Mouse (Mus musculus): Measurements from ENCODE around the gene Timp4. TPM values are rescaled to one million over a fixed set of nuclear protein-coding genes. Genes with fewer than 3 reads are reported as not detected.
A peak's percentile ranks its signal among the peaks of the same experiment; 100 is the strongest.

Timp4 gene
- 0.05 and 0.06 TPM in 2 replicates for polyA plus RNA-seq (2014; fragmentation: Nextera tagmentation; extraction: Ambion mirVana)

DNA sequence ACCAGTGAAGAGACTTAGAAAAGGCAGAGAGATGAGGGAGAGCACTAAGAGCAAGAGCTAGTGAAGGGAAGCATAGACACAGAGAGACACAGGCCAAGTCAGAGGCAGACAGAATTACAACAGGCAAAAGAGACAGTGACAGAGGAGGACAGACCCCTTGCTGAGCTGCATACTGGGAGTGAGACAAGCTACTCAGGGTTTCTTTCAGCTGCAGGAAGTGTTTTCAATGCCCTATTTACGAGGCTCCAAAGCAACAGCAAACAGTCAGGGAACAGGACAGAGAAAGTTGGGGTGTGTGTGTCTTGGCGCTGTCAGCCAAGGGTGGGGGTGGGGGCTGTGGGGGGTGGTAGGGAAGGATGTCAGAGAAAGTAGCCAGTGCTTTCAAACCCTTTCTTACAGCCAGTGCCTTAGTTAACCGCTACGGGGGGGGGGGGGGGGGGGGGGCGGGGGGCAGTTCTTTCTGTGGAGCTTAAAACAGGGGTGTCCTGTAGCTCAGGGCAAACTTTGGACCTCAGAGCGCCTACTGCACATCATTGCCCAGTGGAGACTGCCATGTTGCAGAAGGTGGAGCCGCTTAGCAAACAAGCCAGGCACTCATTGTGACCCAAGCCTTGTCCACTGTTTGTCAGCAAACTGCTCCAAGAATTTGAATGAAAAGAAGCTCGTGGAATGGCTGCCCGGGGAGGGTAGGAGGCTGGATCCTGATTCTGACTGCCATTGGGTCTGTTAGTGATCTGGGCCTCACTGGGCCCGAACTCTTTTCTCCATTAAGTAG lies at the start of gene Timp4:
TSS of gene Timp4 (minus strand) at position 107 of the 775 bp plus-strand sequence.
- peak; percentile 35 for DNase-seq (ENCODE audit: low spot score, missing footprints)
- H3K9me3 ChIP-seq (ENCODE audit: control insufficient read depth, low read length) = no peaks in the 10 kb centered on the region
- no peaks in the 10 kb centered on the region for H3K36me3 ChIP-seq (ENCODE audit: control insufficient read depth, insufficient read depth, low read length)
- peak within 1 kb of the TSS; percentile 19; the same call in 1 of the 2 replicates for H3K4me2 ChIP-seq
- peaks cover 15% of the 10 kb centered on the region for H3K4me1 ChIP-seq (ENCODE audit: control insufficient read depth, insufficient read depth, low read length)
- H3K9ac ChIP-seq (ENCODE audit: low read length) = no peak within 1 kb of the TSS
- no peak within 1 kb of the TSS for H3K4me3 ChIP-seq (ENCODE audit: low read depth, low read length)
- H3K27ac ChIP-seq (ENCODE audit: low read depth, low read length) = no peak within 1 kb of the TSS
- WGBS = 18% methylated on average over 7 of the region's 10 CpGs
- H3K27me3 ChIP-seq (ENCODE audit: control insufficient read depth, insufficient read depth, low read length) = no peaks in the 10 kb centered on the region
- ATAC-seq (ENCODE audit: low FRiP score) = no peak

DNA sequence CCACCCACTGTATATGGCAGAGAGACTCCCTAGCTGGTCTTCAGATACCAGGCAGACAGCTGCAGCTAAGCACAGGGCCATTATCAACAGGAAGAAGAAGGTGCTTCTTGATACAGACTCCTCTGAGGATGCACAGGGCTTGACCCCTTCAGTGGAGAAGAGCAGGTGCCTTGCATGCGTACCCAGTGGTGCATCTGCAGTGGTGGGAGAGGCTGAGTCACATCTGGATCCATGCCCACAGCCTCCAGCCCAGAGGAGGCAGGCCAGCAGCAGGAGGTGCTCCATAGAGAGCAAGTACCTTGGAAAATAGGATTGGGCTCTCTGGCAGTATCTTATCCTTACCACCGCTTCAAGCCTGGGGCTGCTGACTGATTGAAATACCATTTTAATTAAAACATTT lies 41.9 kb upstream of the Timp4 start:
- Histone ChIP-seq H3K27me3 (ENCODE audit: control insufficient read depth, insufficient read depth, low read length) (no peaks in the 10 kb centered on the region), H3K9me3 (ENCODE audit: control insufficient read depth, low read length) (no peaks in the 10 kb centered on the region), H3K4me2 (no peak overlapping the region), H3K4me3 (ENCODE audit: low read depth, low read length) (no peak overlapping the region), H3K4me1 (ENCODE audit: control insufficient read depth, insufficient read depth, low read length) (no peaks in the 10 kb centered on the region), H3K36me3 (ENCODE audit: control insufficient read depth, insufficient read depth, low read length) (no peaks in the 10 kb centered on the region), H3K9ac (ENCODE audit: low read length) (no peak overlapping the region), H3K27ac (ENCODE audit: low read depth, low read length) (no peak overlapping the region)
- 81% methylated on average over 2 of the region's 2 CpGs for WGBS
- ATAC-seq (ENCODE audit: low FRiP score) (no peak), DNase-seq (ENCODE audit: low spot score, missing footprints) (no peak)

DNA sequence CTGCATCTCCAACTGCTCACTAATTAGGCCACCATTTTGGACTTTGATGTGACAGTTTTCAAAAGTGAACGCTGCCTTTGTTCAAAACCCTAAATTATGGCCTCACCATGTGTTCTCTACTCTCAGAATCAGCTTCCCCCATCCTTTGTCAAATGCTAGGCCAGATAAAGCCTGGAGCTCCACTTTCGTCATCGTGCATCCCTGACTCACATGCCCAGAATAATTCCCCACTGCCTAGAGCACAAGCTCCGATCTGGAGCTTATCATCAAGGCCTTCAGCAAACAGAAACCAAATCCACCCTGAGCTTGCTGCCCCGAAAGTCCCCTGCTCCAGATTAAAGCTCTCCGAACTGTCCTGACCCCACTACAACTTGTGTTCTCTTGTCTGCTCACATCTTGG lies 40.6 kb upstream of the Timp4 start:
- no peak overlapping the region for H3K9ac ChIP-seq (ENCODE audit: low read length)
- no peaks in the 10 kb centered on the region for H3K27me3 ChIP-seq (ENCODE audit: control insufficient read depth, insufficient read depth, low read length)
- WGBS = 82% methylated on average over 6 of the region's 6 CpGs
- H3K4me1 ChIP-seq (ENCODE audit: control insufficient read depth, insufficient read depth, low read length) = no peaks in the 10 kb centered on the region
- ATAC-seq (ENCODE audit: low FRiP score) (no peak), DNase-seq (ENCODE audit: low spot score, missing footprints) (no peak)
- no peak overlapping the region for H3K4me2 ChIP-seq
- no peaks in the 10 kb centered on the region for H3K36me3 ChIP-seq (ENCODE audit: control insufficient read depth, insufficient read depth, low read length)
- H3K4me3 ChIP-seq (ENCODE audit: low read depth, low read length) = no peak overlapping the region
- no peaks in the 10 kb centered on the region for H3K9me3 ChIP-seq (ENCODE audit: control insufficient read depth, low read length)
- H3K27ac ChIP-seq (ENCODE audit: low read depth, low read length) = no peak overlapping the region

DNA sequence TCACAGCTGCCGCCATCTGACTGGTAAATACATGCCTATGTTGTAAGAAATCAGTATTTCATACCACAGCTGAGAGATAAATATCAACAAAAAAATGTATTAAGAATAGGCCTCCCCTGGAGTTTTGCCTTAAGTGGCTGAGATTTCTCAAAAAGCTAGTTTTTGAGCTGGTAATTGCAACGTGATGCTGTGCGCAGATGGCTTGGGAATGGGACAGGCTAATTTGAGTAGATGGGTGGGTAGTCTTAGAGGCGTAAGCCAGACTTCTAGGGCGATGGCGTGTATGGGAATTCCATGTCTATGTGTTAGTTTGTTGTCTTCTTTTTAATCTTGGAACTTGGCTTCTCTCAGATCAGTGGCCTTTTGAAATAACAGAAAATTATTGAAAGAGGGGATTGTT lies 39.8 kb upstream of the Timp4 start:
- no peaks in the 10 kb centered on the region for H3K4me1 ChIP-seq (ENCODE audit: control insufficient read depth, insufficient read depth, low read length)
- no peaks in the 10 kb centered on the region for H3K36me3 ChIP-seq (ENCODE audit: control insufficient read depth, insufficient read depth, low read length)
- no peak for DNase-seq (ENCODE audit: low spot score, missing footprints)
- WGBS = 95% methylated on average over 6 of the region's 6 CpGs
- no peaks in the 10 kb centered on the region for H3K27me3 ChIP-seq (ENCODE audit: control insufficient read depth, insufficient read depth, low read length)
- no peak overlapping the region for H3K4me3 ChIP-seq (ENCODE audit: low read depth, low read length)
- H3K9me3 ChIP-seq (ENCODE audit: control insufficient read depth, low read length) = no peaks in the 10 kb centered on the region
- no peak for ATAC-seq (ENCODE audit: low FRiP score)
- H3K27ac ChIP-seq (ENCODE audit: low read depth, low read length) = no peak overlapping the region
- H3K4me2 ChIP-seq = no peak overlapping the region
- H3K9ac ChIP-seq (ENCODE audit: low read length) = no peak overlapping the region

DNA sequence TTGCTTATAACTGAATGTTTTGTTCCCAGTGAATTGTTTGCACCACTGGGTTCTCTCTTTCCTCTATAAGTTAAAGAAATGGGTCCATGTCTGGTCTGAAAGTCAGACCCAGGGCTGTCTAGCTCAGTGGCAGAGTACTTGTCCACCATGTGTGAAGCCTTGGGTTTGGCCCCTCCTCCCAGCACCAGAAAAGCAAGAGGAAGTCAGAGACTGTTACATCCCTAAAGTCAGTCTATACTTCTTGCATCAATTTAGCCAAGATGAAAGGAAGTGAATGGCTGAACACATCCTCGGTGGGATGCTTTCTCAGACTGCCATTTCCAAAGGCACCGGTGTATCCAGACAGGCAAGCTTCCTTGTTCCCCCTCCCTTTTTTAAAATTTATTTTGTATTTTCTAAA lies 39.1 kb upstream of the Timp4 start:
- 84% methylated on average over 2 of the region's 2 CpGs for WGBS
- Histone ChIP-seq H3K27me3 (ENCODE audit: control insufficient read depth, insufficient read depth, low read length) (no peaks in the 10 kb centered on the region), H3K9me3 (ENCODE audit: control insufficient read depth, low read length) (no peaks in the 10 kb centered on the region), H3K36me3 (ENCODE audit: control insufficient read depth, insufficient read depth, low read length) (no peaks in the 10 kb centered on the region), H3K4me1 (ENCODE audit: control insufficient read depth, insufficient read depth, low read length) (no peaks in the 10 kb centered on the region), H3K4me3 (ENCODE audit: low read depth, low read length) (no peak overlapping the region), H3K9ac (ENCODE audit: low read length) (no peak overlapping the region), H3K4me2 (no peak overlapping the region), H3K27ac (ENCODE audit: low read depth, low read length) (no peak overlapping the region)
- DNase-seq (ENCODE audit: low spot score, missing footprints) = peak; percentile 10
- ATAC-seq (ENCODE audit: low FRiP score) = no peak

DNA sequence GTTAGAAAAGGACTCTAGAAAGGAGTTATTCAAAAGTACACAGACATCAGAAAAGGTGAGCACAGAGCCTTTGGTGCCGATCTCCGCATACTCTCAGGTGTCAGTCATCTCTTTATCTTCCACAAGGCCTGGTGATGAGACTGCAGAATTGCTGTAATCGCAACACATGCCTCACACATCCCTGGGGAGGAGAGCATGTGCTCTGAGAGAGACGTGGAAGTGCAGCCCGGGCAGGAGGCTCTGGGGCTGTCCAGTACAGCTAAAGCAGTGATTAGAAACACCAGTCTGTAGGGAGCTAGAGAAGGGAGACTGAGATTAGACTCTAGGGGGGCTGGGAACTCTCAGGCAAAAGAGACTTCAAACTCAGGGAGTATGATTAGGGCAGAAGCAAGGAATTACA lies 38.6 kb upstream of the Timp4 start:
- Histone ChIP-seq H3K4me3 (ENCODE audit: low read depth, low read length) (no peak overlapping the region), H3K4me1 (ENCODE audit: control insufficient read depth, insufficient read depth, low read length) (no peaks in the 10 kb centered on the region), H3K9ac (ENCODE audit: low read length) (no peak overlapping the region), H3K27me3 (ENCODE audit: control insufficient read depth, insufficient read depth, low read length) (no peaks in the 10 kb centered on the region), H3K27ac (ENCODE audit: low read depth, low read length) (no peak overlapping the region), H3K9me3 (ENCODE audit: control insufficient read depth, low read length) (no peaks in the 10 kb centered on the region), H3K36me3 (ENCODE audit: control insufficient read depth, insufficient read depth, low read length) (no peaks in the 10 kb centered on the region), H3K4me2 (no peak overlapping the region)
- 70% methylated on average over 5 of the region's 5 CpGs for WGBS
- DNase-seq (ENCODE audit: low spot score, missing footprints) (no peak), ATAC-seq (ENCODE audit: low FRiP score) (no peak)

DNA sequence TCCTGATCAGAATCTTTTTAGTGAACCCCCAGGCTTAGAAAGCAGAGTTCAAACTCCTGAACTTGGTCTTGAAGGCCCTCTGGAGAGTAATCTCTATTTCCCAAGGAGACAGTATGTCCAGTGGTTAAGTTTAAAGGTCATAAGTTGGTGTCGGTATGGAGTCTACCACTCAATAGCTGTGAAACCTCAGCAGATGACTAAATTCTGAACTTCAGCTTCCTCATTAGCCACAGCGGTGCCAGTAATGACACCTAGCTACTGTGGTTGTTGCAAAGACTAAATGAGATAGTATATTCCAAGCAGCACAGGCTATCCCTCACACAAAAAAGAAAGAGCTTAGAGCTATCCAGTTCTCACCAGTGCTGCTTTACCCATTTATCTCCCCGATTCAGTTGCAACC lies 36.2 kb upstream of the Timp4 start:
- 87% methylated on average over 3 of the region's 3 CpGs for WGBS
- no peak for ATAC-seq (ENCODE audit: low FRiP score)
- H3K27me3 ChIP-seq (ENCODE audit: control insufficient read depth, insufficient read depth, low read length) = no peaks in the 10 kb centered on the region

DNA sequence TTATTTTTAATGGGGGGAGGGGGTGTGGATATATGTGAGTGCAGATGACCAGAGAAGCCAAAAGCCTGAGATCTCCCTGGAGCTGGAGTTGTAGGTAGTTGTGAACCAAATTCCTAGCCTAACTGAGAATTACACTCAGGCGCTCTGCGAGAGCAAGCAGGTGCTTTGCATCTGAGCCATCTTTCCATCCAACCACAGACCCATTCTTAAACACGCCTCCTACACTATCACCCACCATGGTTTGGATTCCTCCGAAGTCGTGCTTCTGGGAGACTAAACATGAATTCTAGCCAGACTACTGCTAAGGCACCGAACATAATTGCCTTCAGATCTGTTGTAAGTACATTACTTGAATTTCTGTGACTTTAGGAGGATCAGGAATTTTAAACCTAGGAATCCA lies 34.4 kb upstream of the Timp4 start:
- Histone ChIP-seq H3K36me3 (ENCODE audit: control insufficient read depth, insufficient read depth, low read length) (no peaks in the 10 kb centered on the region), H3K4me3 (ENCODE audit: low read depth, low read length) (no peak overlapping the region), H3K4me1 (ENCODE audit: control insufficient read depth, insufficient read depth, low read length) (no peaks in the 10 kb centered on the region), H3K4me2 (no peak overlapping the region), H3K27ac (ENCODE audit: low read depth, low read length) (no peak overlapping the region), H3K9me3 (ENCODE audit: control insufficient read depth, low read length) (no peaks in the 10 kb centered on the region), H3K9ac (ENCODE audit: low read length) (no peak overlapping the region), H3K27me3 (ENCODE audit: control insufficient read depth, insufficient read depth, low read length) (no peaks in the 10 kb centered on the region)
- WGBS = 85% methylated on average over 6 of the region's 6 CpGs
- ATAC-seq (ENCODE audit: low FRiP score) = no peak
- no peak for DNase-seq (ENCODE audit: low spot score, missing footprints)

More for the DNA sequence above, 36.2 kb upstream of the Timp4 start:
- Histone ChIP-seq H3K36me3 (ENCODE audit: control insufficient read depth, insufficient read depth, low read length) (no peaks in the 10 kb centered on the region), H3K4me2 (no peak overlapping the region), H3K9me3 (ENCODE audit: control insufficient read depth, low read length) (no peaks in the 10 kb centered on the region), H3K4me1 (ENCODE audit: control insufficient read depth, insufficient read depth, low read length) (no peaks in the 10 kb centered on the region), H3K27ac (ENCODE audit: low read depth, low read length) (no peak overlapping the region), H3K9ac (ENCODE audit: low read length) (no peak overlapping the region), H3K4me3 (ENCODE audit: low read depth, low read length) (no peak overlapping the region)
- DNase-seq (ENCODE audit: low spot score, missing footprints) = peak; percentile 45

DNA sequence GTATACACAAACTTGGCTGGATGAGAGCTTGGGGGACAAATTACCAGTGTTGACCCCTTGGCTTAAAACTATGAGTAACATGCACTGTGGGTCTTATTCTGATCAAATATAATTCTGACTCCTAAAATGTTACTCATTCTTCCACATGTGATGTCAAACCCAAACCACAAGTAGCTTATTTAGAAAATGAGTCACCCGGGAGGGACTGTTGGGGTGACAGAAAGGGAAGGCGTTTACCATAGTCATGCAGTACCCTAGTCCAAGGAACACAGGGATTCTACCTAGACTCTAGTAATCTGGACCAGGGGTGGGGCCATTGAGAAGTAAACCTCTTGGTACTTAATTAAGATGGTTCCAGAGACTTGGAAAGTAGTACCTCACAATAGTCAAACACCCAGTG lies 32.1 kb upstream of the Timp4 start:
- Histone ChIP-seq H3K4me3 (ENCODE audit: low read depth, low read length) (no peak overlapping the region), H3K9ac (ENCODE audit: low read length) (no peak overlapping the region), H3K4me2 (no peak overlapping the region), H3K36me3 (ENCODE audit: control insufficient read depth, insufficient read depth, low read length) (no peaks in the 10 kb centered on the region), H3K9me3 (ENCODE audit: control insufficient read depth, low read length) (no peaks in the 10 kb centered on the region), H3K4me1 (ENCODE audit: control insufficient read depth, insufficient read depth, low read length) (no peaks in the 10 kb centered on the region), H3K27ac (ENCODE audit: low read depth, low read length) (no peak overlapping the region), H3K27me3 (ENCODE audit: control insufficient read depth, insufficient read depth, low read length) (no peaks in the 10 kb centered on the region)
- DNase-seq (ENCODE audit: low spot score, missing footprints) (peak; percentile 8), ATAC-seq (ENCODE audit: low FRiP score) (no peak)
- 88% methylated on average over 2 of the region's 2 CpGs for WGBS
